Mouse (Mus musculus): Measurements from ENCODE around the gene Nacc1.
"Not testable (repeated sequence)": the region's sequence is repeated elsewhere in the genome, so short reads cannot be mapped to it uniquely, and the experiment has no call there.

Gene Nacc1

GRCm38 (mm10) chr8:84639162-84640009 lies 48.3 kb downstream of the Nacc1 start:
- peak; percentile 92 for DNase-seq (ENCODE audit: low spot score)

DNA sequence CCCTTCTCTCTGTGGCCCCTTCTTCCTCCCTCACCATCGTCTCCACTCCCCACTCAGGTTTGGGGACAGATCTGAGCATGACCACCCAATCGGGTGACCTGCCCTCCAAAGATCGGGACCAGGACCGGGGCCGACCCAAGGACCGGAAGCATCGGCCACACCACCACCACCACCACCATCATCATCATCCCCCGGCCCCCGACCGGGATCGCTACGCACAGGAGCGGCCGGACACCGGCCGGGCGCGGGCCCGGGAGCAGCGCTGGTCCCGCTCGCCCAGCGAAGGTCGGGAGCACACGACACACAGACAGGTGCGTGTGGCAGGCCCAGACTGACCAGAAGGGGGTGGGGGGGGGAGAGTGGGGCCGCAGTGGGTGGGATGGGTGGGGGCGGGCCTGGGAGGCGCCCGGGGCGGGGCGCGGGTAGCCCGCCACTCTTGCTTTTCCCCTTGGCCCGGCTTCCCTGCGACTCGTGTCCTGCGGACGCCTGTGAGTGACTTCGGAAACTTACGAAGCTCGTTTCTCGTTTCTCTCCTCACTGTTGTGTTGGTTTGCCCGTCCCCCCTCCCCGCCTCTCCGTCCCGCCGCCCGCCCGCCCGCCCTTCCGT lies 49.0 kb downstream of the Nacc1 start:
- DNase-seq (ENCODE audit: low spot score): peak; percentile 23

GRCm38 (mm10) chr8:84637946-84638554 lies 49.6 kb downstream of the Nacc1 start:
- no peak for DNase-seq (ENCODE audit: low spot score)

DNA sequence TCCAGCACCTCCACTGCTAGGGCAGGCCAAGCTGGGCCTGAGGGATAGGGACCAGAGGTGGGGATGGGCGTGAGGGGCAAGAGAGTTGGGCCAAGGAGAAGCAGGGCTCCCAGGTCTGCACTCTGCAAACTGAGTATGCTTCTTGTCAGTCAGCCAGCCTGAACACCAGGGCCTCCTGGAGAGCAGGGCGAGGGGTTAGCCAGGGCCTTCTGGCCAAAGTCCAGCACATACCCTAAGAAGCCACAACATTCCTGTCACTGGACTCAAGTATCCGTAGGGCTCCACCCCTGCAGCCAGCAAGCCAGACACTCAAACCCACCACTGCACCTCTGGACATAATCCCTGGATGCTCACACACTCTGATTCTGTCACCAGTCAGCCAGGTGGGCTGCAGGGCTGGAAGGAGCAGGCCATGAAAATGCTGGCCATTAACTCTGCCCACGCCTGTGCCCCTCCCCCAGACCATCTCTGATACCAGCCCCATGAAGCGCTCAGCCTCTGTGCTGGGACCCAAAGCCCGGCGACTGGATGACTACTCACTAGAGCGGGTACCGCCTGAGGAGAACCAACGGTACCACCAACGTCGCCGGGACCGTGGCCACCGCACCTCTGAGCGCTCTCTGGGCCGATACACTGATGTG lies 51.5 kb downstream of the Nacc1 start:
- no peak for DNase-seq (ENCODE audit: low spot score)

GRCm38 (mm10) chr8:84635397-84636050 lies 52.1 kb downstream of the Nacc1 start:
- no peak for DNase-seq (ENCODE audit: low spot score)

GRCm38 (mm10) chr8:84634849-84635304 lies 52.8 kb downstream of the Nacc1 start:
- peak; percentile 43 for DNase-seq (ENCODE audit: low spot score)

DNA sequence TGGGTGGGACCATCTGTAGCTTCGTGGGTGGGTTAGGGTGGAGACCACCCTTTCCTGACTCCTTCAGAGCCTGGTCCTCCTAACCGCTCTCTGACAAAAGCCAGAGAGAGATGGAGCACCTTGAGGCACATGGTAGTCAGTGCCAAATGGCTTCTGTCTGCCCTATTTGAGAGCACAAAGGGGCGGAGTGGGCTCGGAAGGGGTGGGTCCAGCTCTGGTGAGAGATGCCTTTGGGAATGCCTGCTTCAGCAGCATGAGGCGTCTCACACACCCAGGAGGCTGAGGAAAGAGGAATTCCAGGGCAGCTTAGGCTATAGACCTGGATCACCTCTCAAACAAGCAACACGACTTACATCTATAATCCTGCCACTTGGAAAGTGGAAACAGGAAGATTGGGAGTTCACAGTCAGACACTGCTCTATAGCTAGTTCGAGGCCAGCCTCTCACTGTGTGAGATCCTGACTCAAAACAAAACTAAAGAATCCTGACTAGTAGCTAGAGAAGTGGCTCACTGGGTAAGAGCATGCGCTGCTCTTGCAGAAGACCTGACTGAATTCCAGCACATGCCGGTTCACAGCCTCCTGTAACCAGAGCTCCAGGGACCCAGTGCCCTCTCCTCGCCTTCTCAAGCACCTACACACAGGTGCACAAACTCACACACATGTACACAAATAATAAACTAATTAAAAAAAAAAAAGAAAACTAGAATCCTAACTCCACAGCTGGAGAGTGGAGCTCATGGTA lies 53.6 kb downstream of the Nacc1 start:
- DNase-seq (ENCODE audit: low spot score): no peak

- no peak for DNase-seq (ENCODE audit: low spot score)
Observed at GRCm38 (mm10) chr8:84631813-84632212, 55.8 kb downstream of the Nacc1 start.

DNA sequence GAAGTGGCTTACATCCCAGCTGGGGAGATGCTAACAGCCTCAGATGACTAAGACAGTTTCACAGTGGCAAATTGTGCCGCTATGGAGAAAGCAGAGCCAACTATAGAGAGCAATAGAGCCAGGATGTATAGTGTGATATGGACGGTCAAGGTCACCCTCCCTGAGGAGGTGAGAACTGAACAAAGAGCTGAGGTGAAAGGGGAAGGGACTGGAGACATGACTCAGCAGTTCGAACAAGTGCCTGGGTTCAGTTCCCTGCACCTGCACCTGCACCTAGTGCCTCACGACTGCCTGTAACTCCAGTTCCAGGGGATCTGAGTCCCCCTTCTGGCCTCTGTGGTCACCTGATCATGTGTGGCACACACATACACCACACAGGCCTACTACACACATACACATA lies 57.5 kb downstream of the Nacc1 start:
- no peak for DNase-seq (ENCODE audit: low spot score)

GRCm38 (mm10) chr8:84629586-84629985 lies 58.1 kb downstream of the Nacc1 start:
- no peak for DNase-seq (ENCODE audit: low spot score)

DNA sequence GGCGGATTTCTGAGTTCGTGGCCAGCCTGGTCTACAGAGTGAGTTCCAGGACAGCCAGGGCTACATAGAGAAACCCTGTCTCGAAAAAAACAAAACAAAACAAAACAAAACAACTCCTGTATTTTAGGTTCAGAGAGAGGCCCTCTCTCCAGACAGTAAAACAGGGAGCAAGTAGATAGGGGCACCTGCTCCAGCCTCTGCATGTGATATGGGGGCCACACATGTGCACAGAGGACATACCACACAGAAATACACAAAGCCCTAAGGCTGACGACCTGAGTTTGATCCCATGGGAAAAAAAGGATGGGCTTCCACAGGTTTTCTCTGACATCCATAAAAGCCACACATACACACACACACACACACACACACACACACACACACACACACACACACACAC lies 64.2 kb downstream of the Nacc1 start:
- not testable (repeated sequence) for DNase-seq (ENCODE audit: low spot score)

DNA sequence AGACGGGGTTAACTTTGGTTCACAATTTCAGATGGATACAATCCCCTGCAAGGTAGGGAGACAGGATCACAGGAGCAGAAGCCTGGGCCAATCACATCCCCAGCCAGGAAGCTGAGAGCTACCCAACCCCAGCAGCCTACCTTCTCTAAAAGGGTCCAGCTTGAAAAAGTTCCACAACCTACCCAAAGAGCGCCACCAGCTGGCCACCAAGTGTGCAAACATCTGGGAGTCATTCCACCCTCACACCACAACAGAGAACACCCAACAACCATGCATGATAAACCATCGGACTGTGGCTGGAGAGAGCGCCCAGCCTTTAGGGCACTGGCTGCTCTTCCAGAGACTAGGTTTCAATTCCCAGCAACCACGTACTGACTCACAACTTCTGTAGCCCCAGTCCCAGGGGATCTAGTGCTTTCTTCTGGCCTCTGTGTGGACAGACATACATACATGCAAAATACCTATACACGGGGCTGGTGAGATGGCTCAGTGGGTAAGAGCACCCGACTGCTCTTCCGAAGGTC lies 66.5 kb downstream of the Nacc1 start:
- DNase-seq (ENCODE audit: low spot score): no peak
